Mouse (Mus musculus): ENCODE results near the gene Vkorc1l1. TPM values are rescaled to one million over a fixed set of nuclear protein-coding genes. Genes with fewer than 3 reads are reported as not detected.
A peak's percentile ranks its signal among the peaks of the same experiment; 100 is the strongest.

Vkorc1l1 gene
- total and polyA plus RNA-seq, 2 experiments from 2014 or later = 22.3 to 73.3 TPM

- no peak for DNase-seq (ENCODE audit: low spot score)
- Histone ChIP-seq H3K4me2 (ENCODE audit: low read depth, low read length) (no peak overlapping the region), H3K36me3 (ENCODE audit: insufficient read depth, low read length) (peaks cover 13% of the 10 kb centered on the region; the same call in 1 of the 2 replicates), H3K4me3 (ENCODE audit: low read length) (no peak overlapping the region), H3K27ac (no peak overlapping the region), H3K4me1 (ENCODE audit: insufficient read depth, low read length) (no peaks in the 10 kb centered on the region), H3K9ac (replicated peaks; ENCODE audit: low read length) (no peak overlapping the region), H3K27me3 (ENCODE audit: insufficient read depth, low read length) (no peaks in the 10 kb centered on the region), H3K9me3 (ENCODE audit: low read length) (no peaks in the 10 kb centered on the region)
- no peak for ATAC-seq
- 94% methylated on average over 5 of the region's 5 CpGs for WGBS
- TF ChIP-seq CTCF (IDR thresholded peaks at IDR 0.05; ENCODE audit: low read depth) = peak; percentile 54
These were observed 69.2 kb downstream of the Vkorc1l1 start for GRCm38 (mm10) chr5:130010961-130011360.

GRCm38 (mm10) chr5:130015104-130015503, 73.3 kb downstream of the Vkorc1l1 start:
- H3K9ac ChIP-seq (replicated peaks; ENCODE audit: low read length) = no peak overlapping the region
- DNase-seq (ENCODE audit: low spot score) (no peak), ATAC-seq (no peak)
- no peaks in the 10 kb centered on the region for H3K4me1 ChIP-seq (ENCODE audit: insufficient read depth, low read length)
- no peak overlapping the region for H3K4me2 ChIP-seq (ENCODE audit: low read depth, low read length)
- WGBS = 98% methylated on average over 3 of the region's 3 CpGs
- peak; percentile 28; the same call in 1 of the 2 replicates for TF ChIP-seq CTCF (IDR thresholded peaks at IDR 0.05; ENCODE audit: low read depth)
- no peak overlapping the region for H3K27ac ChIP-seq
- H3K27me3 ChIP-seq (ENCODE audit: insufficient read depth, low read length) = no peaks in the 10 kb centered on the region
- no peak overlapping the region for H3K4me3 ChIP-seq (ENCODE audit: low read length)
- no peaks in the 10 kb centered on the region for H3K9me3 ChIP-seq (ENCODE audit: low read length)
- H3K36me3 ChIP-seq (ENCODE audit: insufficient read depth, low read length) = peaks cover 13% of the 10 kb centered on the region; the same call in 1 of the 2 replicates

GRCm38 (mm10) chr5:130019461-130019860, 77.7 kb downstream of the Vkorc1l1 start:
- no peak for TF ChIP-seq CTCF (IDR thresholded peaks at IDR 0.05; ENCODE audit: low read depth)
- H3K27ac ChIP-seq = no peak overlapping the region
- 80% methylated on average over 8 of the region's 8 CpGs for WGBS

GRCm38 (mm10) chr5:130021361-130021966, 79.7 kb downstream of the Vkorc1l1 start:
- ATAC-seq = no peak

More at GRCm38 (mm10) chr5:130019461-130019860, 77.7 kb downstream of the Vkorc1l1 start:
- H3K36me3 ChIP-seq (ENCODE audit: insufficient read depth, low read length) = no peaks in the 10 kb centered on the region; the same call in 1 of the 2 replicates
- H3K9me3 ChIP-seq (ENCODE audit: low read length) = no peaks in the 10 kb centered on the region
- ATAC-seq (no peak), DNase-seq (ENCODE audit: low spot score) (no peak)
- no peak overlapping the region for H3K9ac ChIP-seq (replicated peaks; ENCODE audit: low read length)
- H3K4me1 ChIP-seq (ENCODE audit: insufficient read depth, low read length) = no peaks in the 10 kb centered on the region
- no peaks in the 10 kb centered on the region for H3K27me3 ChIP-seq (ENCODE audit: insufficient read depth, low read length)
- H3K4me2 ChIP-seq (ENCODE audit: low read depth, low read length) = no peak overlapping the region
- no peak overlapping the region for H3K4me3 ChIP-seq (ENCODE audit: low read length)

GRCm38 (mm10) chr5:130022366-130022765, 80.6 kb downstream of the Vkorc1l1 start:
- no peak for TF ChIP-seq CTCF (IDR thresholded peaks at IDR 0.05; ENCODE audit: low read depth)
- H3K4me1 ChIP-seq (ENCODE audit: insufficient read depth, low read length) = no peaks in the 10 kb centered on the region
- ATAC-seq = no peak
- WGBS = 78% methylated on average over 7 of the region's 7 CpGs
- H3K9ac ChIP-seq (replicated peaks; ENCODE audit: low read length) = no peak overlapping the region
- H3K27me3 ChIP-seq (ENCODE audit: insufficient read depth, low read length) = no peaks in the 10 kb centered on the region
- no peaks in the 10 kb centered on the region for H3K9me3 ChIP-seq (ENCODE audit: low read length)
- no peak overlapping the region for H3K4me2 ChIP-seq (ENCODE audit: low read depth, low read length)
- H3K27ac ChIP-seq = no peak overlapping the region
- DNase-seq (ENCODE audit: low spot score) = no peak
- H3K4me3 ChIP-seq (ENCODE audit: low read length) = no peak overlapping the region
- no peaks in the 10 kb centered on the region for H3K36me3 ChIP-seq (ENCODE audit: insufficient read depth, low read length)

More at GRCm38 (mm10) chr5:130021361-130021966, 79.7 kb downstream of the Vkorc1l1 start:
- H3K4me2 ChIP-seq (ENCODE audit: low read depth, low read length) = no peak overlapping the region
- H3K4me3 ChIP-seq (ENCODE audit: low read length) = no peak overlapping the region
- H3K27me3 ChIP-seq (ENCODE audit: insufficient read depth, low read length) = no peaks in the 10 kb centered on the region
- DNase-seq (ENCODE audit: low spot score) = peak; percentile 23
- TF ChIP-seq CTCF (IDR thresholded peaks at IDR 0.05; ENCODE audit: low read depth) = no peak
- peak overlapping the region; percentile 34; the same call in 1 of the 2 replicates for H3K27ac ChIP-seq
- H3K9ac ChIP-seq (replicated peaks; ENCODE audit: low read length) = no peak overlapping the region
- 45% methylated on average over 5 of the region's 5 CpGs for WGBS
- no peaks in the 10 kb centered on the region for H3K4me1 ChIP-seq (ENCODE audit: insufficient read depth, low read length)
- no peaks in the 10 kb centered on the region for H3K9me3 ChIP-seq (ENCODE audit: low read length)
- H3K36me3 ChIP-seq (ENCODE audit: insufficient read depth, low read length) = no peaks in the 10 kb centered on the region

GRCm38 (mm10) chr5:130023067-130023766, 81.4 kb downstream of the Vkorc1l1 start:
- no peak for TF ChIP-seq CTCF (IDR thresholded peaks at IDR 0.05; ENCODE audit: low read depth)
- 0 out of 2 replicates have a peak, but pooled peaks have one; percentile 1 for ATAC-seq
- peak overlapping the region; percentile 59 for H3K4me3 ChIP-seq (ENCODE audit: low read length)
- peak overlapping the region; percentile 94 for H3K4me2 ChIP-seq (ENCODE audit: low read depth, low read length)
- no peaks in the 10 kb centered on the region for H3K9me3 ChIP-seq (ENCODE audit: low read length)
- WGBS = 41% methylated on average over 12 of the region's 12 CpGs
- H3K36me3 ChIP-seq (ENCODE audit: insufficient read depth, low read length) = no peaks in the 10 kb centered on the region
- no peak for DNase-seq (ENCODE audit: low spot score)
- H3K27me3 ChIP-seq (ENCODE audit: insufficient read depth, low read length) = no peaks in the 10 kb centered on the region
- no peak overlapping the region for H3K27ac ChIP-seq
- H3K4me1 ChIP-seq (ENCODE audit: insufficient read depth, low read length) = no peaks in the 10 kb centered on the region
- peak overlapping the region; percentile 55 for H3K9ac ChIP-seq (replicated peaks; ENCODE audit: low read length)
